Mouse (Mus musculus): ENCODE data around the gene Atrn. TPM values are rescaled to one million over a fixed set of nuclear protein-coding genes. Genes with fewer than 3 reads are reported as not detected.

Gene Atrn
- total RNA-seq (2015; ENCODE audit: low replicate concordance) (9.0 and 18.8 TPM in 2 replicates), total RNA-seq (2017; ENCODE audit: low replicate concordance) (6.5 and 8.4 TPM in 2 replicates)

GRCm38 (mm10) chr2:130905751-130906583 is at the start of gene Atrn, which contains the start of gene 4930402H24Rik:
Atrn (plus strand) TSS chr2:130906495.
4930402H24Rik (minus strand) TSS chr2:130906406.
- ATAC-seq (replicated peaks; ENCODE audit: low FRiP score, poor library complexity, severe bottlenecking), result peak; percentile 91

GRCm38 (mm10) chr2:130862091-130862490 is 44.2 kb upstream of the Atrn start:
- no peak for ATAC-seq (replicated peaks; ENCODE audit: low FRiP score, poor library complexity, severe bottlenecking)

- no peak for ATAC-seq (replicated peaks; ENCODE audit: low FRiP score, poor library complexity, severe bottlenecking)
Observed at GRCm38 (mm10) chr2:130870916-130871315, 35.4 kb upstream of the Atrn start.

GRCm38 (mm10) chr2:130877376-130877775 is 28.9 kb upstream of the Atrn start:
- ATAC-seq (replicated peaks; ENCODE audit: low FRiP score, poor library complexity, severe bottlenecking), result no peak

GRCm38 (mm10) chr2:130886983-130887382 is 19.3 kb upstream of the Atrn start:
- ATAC-seq (replicated peaks; ENCODE audit: low FRiP score, poor library complexity, severe bottlenecking), result no peak

- no peak for ATAC-seq (replicated peaks; ENCODE audit: low FRiP score, poor library complexity, severe bottlenecking)
Observed at GRCm38 (mm10) chr2:130887456-130887855, 18.8 kb upstream of the Atrn start.

GRCm38 (mm10) chr2:130896944-130897343 is 9.4 kb upstream of the Atrn start:
- ATAC-seq (replicated peaks; ENCODE audit: low FRiP score, poor library complexity, severe bottlenecking), result no peak

- ATAC-seq (replicated peaks; ENCODE audit: low FRiP score, poor library complexity, severe bottlenecking), result no peak
Observed at GRCm38 (mm10) chr2:130897856-130898255, 8.4 kb upstream of the Atrn start.

GRCm38 (mm10) chr2:130898783-130899182 is 7.5 kb upstream of the Atrn start:
- ATAC-seq (replicated peaks; ENCODE audit: low FRiP score, poor library complexity, severe bottlenecking), result no peak

GRCm38 (mm10) chr2:130906584-130907315 is 455 bp downstream of the Atrn start:
- peak; percentile 26 for ATAC-seq (replicated peaks; ENCODE audit: low FRiP score, poor library complexity, severe bottlenecking)

GRCm38 (mm10) chr2:130911691-130912090 is 5.4 kb downstream of the Atrn start:
- no peak for ATAC-seq (replicated peaks; ENCODE audit: low FRiP score, poor library complexity, severe bottlenecking)

GRCm38 (mm10) chr2:130914873-130915272 is 8.6 kb downstream of the Atrn start:
- ATAC-seq (replicated peaks; ENCODE audit: low FRiP score, poor library complexity, severe bottlenecking), result no peak

- ATAC-seq (replicated peaks; ENCODE audit: low FRiP score, poor library complexity, severe bottlenecking), result no peak
Observed at GRCm38 (mm10) chr2:130916521-130917147, 10.3 kb downstream of the Atrn start.

- ATAC-seq (replicated peaks; ENCODE audit: low FRiP score, poor library complexity, severe bottlenecking), result no peak
Observed at GRCm38 (mm10) chr2:130917686-130918085, 11.4 kb downstream of the Atrn start.

GRCm38 (mm10) chr2:130919062-130919593 is 12.8 kb downstream of the Atrn start:
- ATAC-seq (replicated peaks; ENCODE audit: low FRiP score, poor library complexity, severe bottlenecking), result no peak

GRCm38 (mm10) chr2:130924950-130925349 is 18.7 kb downstream of the Atrn start:
- no peak for ATAC-seq (replicated peaks; ENCODE audit: low FRiP score, poor library complexity, severe bottlenecking)

- no peak for ATAC-seq (replicated peaks; ENCODE audit: low FRiP score, poor library complexity, severe bottlenecking)
Observed at GRCm38 (mm10) chr2:130928031-130928430, 21.7 kb downstream of the Atrn start.

GRCm38 (mm10) chr2:130928530-130928929 is 22.2 kb downstream of the Atrn start:
- ATAC-seq (replicated peaks; ENCODE audit: low FRiP score, poor library complexity, severe bottlenecking), result no peak

GRCm38 (mm10) chr2:130929994-130930393 is 23.7 kb downstream of the Atrn start:
- no peak for ATAC-seq (replicated peaks; ENCODE audit: low FRiP score, poor library complexity, severe bottlenecking)

GRCm38 (mm10) chr2:130932865-130933264 is 26.6 kb downstream of the Atrn start:
- no peak for ATAC-seq (replicated peaks; ENCODE audit: low FRiP score, poor library complexity, severe bottlenecking)

Data from erythroblast, adult 5-6 weeks (primary cell).